Mouse (Mus musculus): ENCODE measurements around the gene Nkain2. TPM values are rescaled to one million over a fixed set of nuclear protein-coding genes. Genes with fewer than 3 reads are reported as not detected.

Nkain2 gene
- total and polyA plus RNA-seq, 2 experiments from 2014 or later = 23.3 to 45.0 TPM

GRCm38 (mm10) chr10:32182951-32183350 lies 707.3 kb downstream of the Nkain2 start:
- Histone ChIP-seq H3K4me1 (ENCODE audit: insufficient read depth, low read length) (no peaks in the 10 kb centered on the region), H3K27me3 (ENCODE audit: insufficient read depth, low read length) (no peaks in the 10 kb centered on the region), H3K4me3 (ENCODE audit: low read depth, low read length) (no peak overlapping the region), H3K9me3 (ENCODE audit: low read length) (no peaks in the 10 kb centered on the region), H3K4me2 (ENCODE audit: low read depth, low read length, poor library complexity, severe bottlenecking) (no peak overlapping the region), H3K36me3 (ENCODE audit: insufficient read depth, low read length) (no peaks in the 10 kb centered on the region), H3K9ac (replicated peaks; ENCODE audit: low read length, poor library complexity, severe bottlenecking) (no peak overlapping the region), H3K27ac (ENCODE audit: low read depth, low read length) (no peak overlapping the region)
- no peak for DNase-seq (ENCODE audit: low spot score)
- WGBS = 86% methylated on average over 3 of the region's 3 CpGs
- no peak for ATAC-seq (ENCODE audit: low FRiP score)
- no peak for TF ChIP-seq CTCF (IDR thresholded peaks at IDR 0.05)

- Histone ChIP-seq H3K27ac (ENCODE audit: low read depth, low read length) (no peak overlapping the region), H3K27me3 (ENCODE audit: insufficient read depth, low read length) (no peaks in the 10 kb centered on the region), H3K9ac (replicated peaks; ENCODE audit: low read length, poor library complexity, severe bottlenecking) (no peak overlapping the region), H3K4me3 (ENCODE audit: low read depth, low read length) (no peak overlapping the region), H3K4me2 (ENCODE audit: low read depth, low read length, poor library complexity, severe bottlenecking) (no peak overlapping the region), H3K36me3 (ENCODE audit: insufficient read depth, low read length) (no peaks in the 10 kb centered on the region), H3K4me1 (ENCODE audit: insufficient read depth, low read length) (no peaks in the 10 kb centered on the region), H3K9me3 (ENCODE audit: low read length) (no peaks in the 10 kb centered on the region)
- 67% methylated on average over 1 of the region's 1 CpGs for WGBS
- no peak for TF ChIP-seq CTCF (IDR thresholded peaks at IDR 0.05)
- ATAC-seq (ENCODE audit: low FRiP score) (no peak), DNase-seq (ENCODE audit: low spot score) (no peak)
Measured at GRCm38 (mm10) chr10:32091354-32091753, 798.9 kb downstream of the Nkain2 start.

GRCm38 (mm10) chr10:32060396-32060795 lies 829.9 kb downstream of the Nkain2 start:
- H3K4me3 ChIP-seq (ENCODE audit: low read depth, low read length) = no peak overlapping the region
- no peak overlapping the region for H3K27ac ChIP-seq (ENCODE audit: low read depth, low read length)
- H3K36me3 ChIP-seq (ENCODE audit: insufficient read depth, low read length) = no peaks in the 10 kb centered on the region
- no peak overlapping the region for H3K9ac ChIP-seq (replicated peaks; ENCODE audit: low read length, poor library complexity, severe bottlenecking)
- H3K4me2 ChIP-seq (ENCODE audit: low read depth, low read length, poor library complexity, severe bottlenecking) = no peak overlapping the region
- no peaks in the 10 kb centered on the region for H3K9me3 ChIP-seq (ENCODE audit: low read length)
- no peaks in the 10 kb centered on the region for H3K27me3 ChIP-seq (ENCODE audit: insufficient read depth, low read length)
- DNase-seq (ENCODE audit: low spot score) (no peak), ATAC-seq (ENCODE audit: low FRiP score) (no peak)
- no peak for TF ChIP-seq CTCF (IDR thresholded peaks at IDR 0.05)
- 84% methylated on average over 6 of the region's 6 CpGs for WGBS
- no peaks in the 10 kb centered on the region for H3K4me1 ChIP-seq (ENCODE audit: insufficient read depth, low read length)

- no peak overlapping the region for H3K4me2 ChIP-seq (ENCODE audit: low read depth, low read length, poor library complexity, severe bottlenecking)
- no peak for ATAC-seq (ENCODE audit: low FRiP score)
- no peak for TF ChIP-seq CTCF (IDR thresholded peaks at IDR 0.05)
- H3K4me3 ChIP-seq (ENCODE audit: low read depth, low read length) = no peak overlapping the region
- no peak for DNase-seq (ENCODE audit: low spot score)
- 92% methylated on average over 2 of the region's 2 CpGs for WGBS
- H3K9ac ChIP-seq (replicated peaks; ENCODE audit: low read length, poor library complexity, severe bottlenecking) = no peak overlapping the region
- no peaks in the 10 kb centered on the region for H3K27me3 ChIP-seq (ENCODE audit: insufficient read depth, low read length)
- H3K27ac ChIP-seq (ENCODE audit: low read depth, low read length) = no peak overlapping the region
- H3K4me1 ChIP-seq (ENCODE audit: insufficient read depth, low read length) = no peaks in the 10 kb centered on the region
- no peaks in the 10 kb centered on the region for H3K9me3 ChIP-seq (ENCODE audit: low read length)
- H3K36me3 ChIP-seq (ENCODE audit: insufficient read depth, low read length) = no peaks in the 10 kb centered on the region
Measured at GRCm38 (mm10) chr10:32058251-32058650, 832.0 kb downstream of the Nkain2 start.

- Histone ChIP-seq H3K27me3 (ENCODE audit: insufficient read depth, low read length) (no peaks in the 10 kb centered on the region), H3K27ac (ENCODE audit: low read depth, low read length) (no peak overlapping the region), H3K9ac (replicated peaks; ENCODE audit: low read length, poor library complexity, severe bottlenecking) (no peak overlapping the region), H3K9me3 (ENCODE audit: low read length) (no peaks in the 10 kb centered on the region), H3K4me2 (ENCODE audit: low read depth, low read length, poor library complexity, severe bottlenecking) (no peak overlapping the region), H3K4me1 (ENCODE audit: insufficient read depth, low read length) (no peaks in the 10 kb centered on the region), H3K4me3 (ENCODE audit: low read depth, low read length) (no peak overlapping the region), H3K36me3 (ENCODE audit: insufficient read depth, low read length) (no peaks in the 10 kb centered on the region)
- no peak for TF ChIP-seq CTCF (IDR thresholded peaks at IDR 0.05)
- ATAC-seq (ENCODE audit: low FRiP score) (no peak), DNase-seq (ENCODE audit: low spot score) (no peak)
- WGBS = 81% methylated on average over 5 of the region's 5 CpGs
Measured at GRCm38 (mm10) chr10:32052546-32053295, 837.5 kb downstream of the Nkain2 start.

GRCm38 (mm10) chr10:32052045-32052444 lies 838.2 kb downstream of the Nkain2 start:
- no peak overlapping the region for H3K4me2 ChIP-seq (ENCODE audit: low read depth, low read length, poor library complexity, severe bottlenecking)
- no peaks in the 10 kb centered on the region for H3K4me1 ChIP-seq (ENCODE audit: insufficient read depth, low read length)
- ATAC-seq (ENCODE audit: low FRiP score) (no peak), DNase-seq (ENCODE audit: low spot score) (no peak)
- H3K9ac ChIP-seq (replicated peaks; ENCODE audit: low read length, poor library complexity, severe bottlenecking) = no peak overlapping the region
- H3K27me3 ChIP-seq (ENCODE audit: insufficient read depth, low read length) = no peaks in the 10 kb centered on the region
- no peak overlapping the region for H3K27ac ChIP-seq (ENCODE audit: low read depth, low read length)
- H3K9me3 ChIP-seq (ENCODE audit: low read length) = no peaks in the 10 kb centered on the region
- H3K4me3 ChIP-seq (ENCODE audit: low read depth, low read length) = no peak overlapping the region
- no peaks in the 10 kb centered on the region for H3K36me3 ChIP-seq (ENCODE audit: insufficient read depth, low read length)
- TF ChIP-seq CTCF (IDR thresholded peaks at IDR 0.05) = no peak
- WGBS = 72% methylated on average over 6 of the region's 6 CpGs

Data from midbrain, postnatal 0 days (tissue).